Mouse (Mus musculus) activated CD4-positive, CD25-positive, alpha-beta regulatory T cell, adult 4 months (primary cell): ENCODE data around the gene Lonp1. TPM values are rescaled to one million over a fixed set of nuclear protein-coding genes. Genes with fewer than 3 reads are reported as not detected.
"Not testable (repeated sequence)": the region's sequence is repeated elsewhere in the genome, so short reads cannot be mapped to it uniquely, and the experiment has no call there.

Source experiments
- ATAC-seq: one replicate; pipeline ENCODE4 v1.8.0; 2017
- polyA plus RNA-seq, 2 experiments: library from polyadenylated mRNA; unstranded; fragments of 100-300 nt; shearing (Covaris generic); gene quantifications; one replicate each; pipeline ENCODE4 v1.2.1; 2017

The Lonp1 gene
- polyA plus RNA-seq, result 1 to 10 TPM; 7.0 to 8.0 TPM

- ATAC-seq, result peak; percentile 94
Measured at GRCm38 (mm10) chr17:56626754-56627470, at the start of gene Lonp1. Lonp1 (minus strand) TSS chr17:56626887.

GRCm38 (mm10) chr17:56673647-56674416, 47.1 kb upstream of the Lonp1 start:
- no peak for ATAC-seq

- ATAC-seq, result peak; percentile 89
Measured at GRCm38 (mm10) chr17:56672941-56673646, 46.4 kb upstream of the Lonp1 start, which contains the start of gene Ranbp3. Ranbp3 (plus strand) TSS chr17:56673294.

GRCm38 (mm10) chr17:56669766-56670165, 43.1 kb upstream of the Lonp1 start:
- ATAC-seq, result no peak

- ATAC-seq, result peak; percentile 19
Measured at GRCm38 (mm10) chr17:56668384-56669144, 41.9 kb upstream of the Lonp1 start.

GRCm38 (mm10) chr17:56667591-56667990, 40.9 kb upstream of the Lonp1 start:
- ATAC-seq, result no peak

- ATAC-seq, result no peak
Measured at GRCm38 (mm10) chr17:56666384-56666783, 39.7 kb upstream of the Lonp1 start.

GRCm38 (mm10) chr17:56664333-56664732, 37.6 kb upstream of the Lonp1 start:
- no peak for ATAC-seq

- ATAC-seq, result no peak
Measured at GRCm38 (mm10) chr17:56663659-56664058, 37.0 kb upstream of the Lonp1 start.

GRCm38 (mm10) chr17:56656171-56656570, 29.5 kb upstream of the Lonp1 start:
- no peak for ATAC-seq

GRCm38 (mm10) chr17:56655311-56655710, 28.6 kb upstream of the Lonp1 start:
- no peak for ATAC-seq

GRCm38 (mm10) chr17:56654771-56655170, 28.1 kb upstream of the Lonp1 start:
- no peak for ATAC-seq

GRCm38 (mm10) chr17:56651801-56652200, 25.1 kb upstream of the Lonp1 start:
- ATAC-seq, result no peak

GRCm38 (mm10) chr17:56647546-56647945, 20.9 kb upstream of the Lonp1 start:
- ATAC-seq, result no peak

GRCm38 (mm10) chr17:56643237-56643636, 16.6 kb upstream of the Lonp1 start:
- ATAC-seq, result no peak

- no peak for ATAC-seq
Measured at GRCm38 (mm10) chr17:56634023-56634422, 7.3 kb upstream of the Lonp1 start.

GRCm38 (mm10) chr17:56631807-56632206, 5.1 kb upstream of the Lonp1 start:
- ATAC-seq, result no peak

- ATAC-seq, result not testable (repeated sequence)
Measured at GRCm38 (mm10) chr17:56629800-56630781, 3.4 kb upstream of the Lonp1 start.

- ATAC-seq, result no peak
Measured at GRCm38 (mm10) chr17:56627530-56628277, 1.0 kb upstream of the Lonp1 start, which contains the start of gene Catsperd. Catsperd (plus strand) TSS chr17:56628143.

- ATAC-seq, result peak; percentile 6
Measured at GRCm38 (mm10) chr17:56626260-56626659, 427 bp downstream of the Lonp1 start.
